Mouse (Mus musculus): ENCODE data around the gene Vash2.

- TF ChIP-seq CTCF (IDR thresholded peaks at IDR 0.05; ENCODE audit: low read depth) (peak; percentile 45), EP300 (IDR thresholded peaks at IDR 0.05; ENCODE audit: low read depth) (no peak)
These were observed 23.1 kb upstream of the Vash2 start for GRCm38 (mm10) chr1:191002201-191002600.
